Mouse (Mus musculus) heart, postnatal 0 days (tissue): ENCODE measurements around the gene Knl1.

ENCODE experiments used
- CTCF ChIP-seq: IDR thresholded peaks from 2 replicates; pipeline ENCODE4 v1.5.1; 2016; ENCODE audit warnings: antibody characterized with exemption, control low read depth, low read depth
- EP300 ChIP-seq: IDR thresholded peaks from 2 replicates; pipeline ENCODE4 v1.6.1; 2016; ENCODE audit warnings: antibody characterized with exemption, low read depth

DNA sequence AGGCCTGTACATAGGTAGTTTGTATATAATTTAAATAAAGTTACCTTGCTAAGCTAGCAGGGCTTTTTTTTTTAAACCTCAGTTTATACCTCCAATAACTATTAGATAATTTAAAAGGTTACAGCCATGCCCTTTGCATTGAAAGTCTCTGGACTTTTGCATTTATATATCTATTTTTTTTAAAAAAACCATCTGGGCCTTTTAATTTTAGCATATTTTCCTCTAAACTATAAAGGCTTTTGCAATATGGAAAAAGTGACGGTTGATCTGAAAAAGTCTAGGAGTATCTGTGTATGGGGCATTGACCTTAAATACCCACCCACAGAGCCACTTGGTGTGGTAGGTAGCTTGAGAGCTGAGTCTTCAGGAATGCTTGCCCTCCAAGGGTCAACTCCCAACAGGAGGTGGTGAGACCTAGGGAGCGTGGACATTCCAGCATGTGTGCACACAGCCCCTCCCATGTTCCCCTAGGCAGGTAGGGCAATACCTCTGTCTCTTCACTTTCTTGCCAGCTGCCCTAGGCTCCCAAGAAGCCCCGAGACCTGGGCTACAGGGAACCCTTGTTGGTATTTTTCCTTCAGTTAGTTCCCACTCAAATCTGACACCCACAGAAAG lies 47.8 kb upstream of the Knl1 start:
- TF ChIP-seq CTCF: no peak
- no peak for TF ChIP-seq EP300
